Mouse (Mus musculus) kidney, adult 8-10 months (tissue): ENCODE data around the gene Mgea5.

Source experiments
- DNase-seq, 2 experiments: peaks; one replicate each; pipeline ENCODE4 v3.0.0; 2022

Gene Mgea5

DNA sequence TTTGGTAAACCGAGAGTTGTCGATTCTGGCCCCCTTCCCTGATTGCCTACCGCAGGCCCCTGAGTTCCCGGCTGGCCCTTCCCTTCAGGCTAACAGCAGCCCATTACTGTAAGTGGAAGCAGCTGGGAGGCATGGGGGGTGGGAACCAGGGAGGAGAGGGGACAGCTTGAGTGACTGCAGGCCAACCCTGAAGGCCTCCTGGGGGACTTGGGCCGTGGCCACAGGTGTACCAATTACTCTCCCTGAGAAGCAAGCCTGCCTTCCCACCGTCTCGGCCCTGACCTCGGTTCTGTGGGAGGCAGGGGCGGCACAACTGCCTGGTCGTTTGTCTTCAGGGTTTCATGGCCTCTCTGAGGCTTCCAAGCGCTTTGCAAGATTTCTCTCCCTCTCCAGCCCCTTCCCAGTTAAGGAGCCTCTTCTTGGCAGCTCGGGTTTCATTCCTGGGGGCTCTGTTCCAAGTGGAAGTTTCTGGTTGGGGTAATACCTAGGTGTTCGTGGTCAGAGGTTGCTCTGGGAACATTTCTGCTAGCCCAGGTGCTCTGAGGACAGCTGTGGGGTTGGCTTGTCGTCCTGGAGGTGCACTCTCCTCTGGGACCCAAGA is 57.9 kb downstream of the Mgea5 start:
- no peak for DNase-seq

DNA sequence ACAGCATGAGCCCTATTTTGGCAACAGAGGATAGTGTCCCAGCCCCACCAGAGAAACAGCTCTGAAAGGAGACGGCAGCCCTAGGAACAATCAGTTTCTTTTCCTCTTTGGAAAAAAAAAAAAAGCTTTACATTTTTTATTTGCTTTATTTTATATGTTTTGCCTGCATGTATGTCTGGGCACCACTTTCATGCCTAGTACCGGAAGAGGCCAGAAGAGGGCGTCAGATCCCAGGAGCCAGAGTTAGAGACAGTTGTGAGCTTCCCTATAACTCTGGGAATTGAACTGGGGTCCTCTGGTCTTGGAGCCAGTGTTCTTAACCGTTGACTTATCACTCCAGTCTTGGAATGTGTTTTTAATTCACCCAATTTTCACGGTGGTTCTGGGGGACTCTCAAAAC is 61.4 kb downstream of the Mgea5 start:
- no peak for DNase-seq

DNA sequence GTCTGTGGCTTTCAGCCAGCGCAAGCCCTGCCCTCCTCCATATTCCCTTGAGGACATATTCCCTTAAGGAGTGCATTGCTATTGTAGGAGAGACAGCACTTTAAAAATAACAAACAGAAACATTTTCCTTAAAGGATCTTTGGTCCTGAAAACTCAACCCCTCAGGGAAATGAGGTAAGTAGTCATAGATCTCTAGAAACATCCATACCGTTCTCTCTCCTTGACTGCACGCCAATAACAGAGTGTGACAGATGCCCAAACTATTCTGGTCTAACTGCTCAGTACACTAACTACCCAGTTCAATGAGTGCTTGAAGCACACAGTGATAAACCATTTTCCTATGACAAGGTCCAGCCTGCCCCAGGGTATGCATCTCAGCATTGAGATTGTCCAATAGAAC is 65.4 kb downstream of the Mgea5 start:
- no peak for DNase-seq

DNA sequence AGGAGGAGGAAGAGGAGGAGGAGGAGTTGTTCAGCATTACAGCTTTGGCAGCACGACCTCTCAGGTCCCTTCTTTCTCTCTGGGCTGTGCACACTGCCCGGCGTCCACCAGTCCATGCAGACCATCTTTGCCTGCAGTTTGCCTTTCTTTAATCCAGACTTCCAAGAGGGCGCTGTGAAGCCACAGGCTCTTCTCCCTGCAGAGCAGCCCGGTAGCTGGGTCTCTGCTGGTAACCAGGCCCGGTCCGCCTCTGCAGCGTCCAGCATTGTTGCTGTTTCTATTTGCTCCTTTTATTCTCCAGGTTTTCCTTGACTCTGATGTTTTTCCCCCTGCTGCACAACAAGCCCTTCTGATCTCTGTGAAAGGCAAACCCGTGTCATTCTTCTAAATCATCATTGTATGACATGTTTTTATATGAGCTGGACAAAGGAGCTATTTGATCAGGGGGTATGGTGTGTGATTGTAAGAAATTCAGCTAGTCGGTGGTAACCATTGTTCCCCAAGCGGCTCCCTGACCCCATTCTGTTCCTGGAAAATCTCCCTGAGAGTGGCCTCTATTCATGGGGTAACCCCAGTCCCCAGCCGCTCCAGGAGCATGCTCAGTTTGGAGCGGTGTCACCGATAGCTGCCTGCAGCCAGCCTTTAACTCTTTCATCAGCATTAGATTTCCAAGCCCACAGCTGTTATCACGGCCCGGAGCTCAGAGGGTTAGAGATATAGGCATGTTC is 66.0 kb downstream of the Mgea5 start:
- DNase-seq: no peak

DNA sequence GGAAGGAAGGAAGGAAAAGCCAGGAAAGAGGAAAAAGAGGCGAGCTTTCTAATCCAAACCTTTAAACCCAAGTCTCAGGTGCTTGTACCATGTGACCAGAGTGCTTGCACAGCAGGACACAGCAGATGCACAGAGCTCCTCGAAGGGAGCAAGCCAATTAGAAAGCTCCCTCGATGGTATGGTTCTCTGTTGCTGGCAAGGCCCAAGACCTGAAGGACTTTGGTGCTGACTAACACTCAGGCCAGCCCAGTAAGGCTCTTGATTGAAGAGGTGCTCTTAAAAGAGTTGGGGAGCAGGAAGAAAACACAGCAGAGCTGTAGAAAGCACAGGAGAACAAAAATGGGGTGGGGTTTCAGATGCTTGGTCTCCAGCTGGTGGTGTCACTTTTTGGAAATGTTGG is 74.9 kb downstream of the Mgea5 start:
- no peak for DNase-seq
